Mouse (Mus musculus): ENCODE measurements around the gene Smc5. TPM values are rescaled to one million over a fixed set of nuclear protein-coding genes. Genes with fewer than 3 reads are reported as not detected.

Smc5 gene
- polyA plus RNA-seq, 1 experiment from 2014 or later: 27.9 TPM

DNA sequence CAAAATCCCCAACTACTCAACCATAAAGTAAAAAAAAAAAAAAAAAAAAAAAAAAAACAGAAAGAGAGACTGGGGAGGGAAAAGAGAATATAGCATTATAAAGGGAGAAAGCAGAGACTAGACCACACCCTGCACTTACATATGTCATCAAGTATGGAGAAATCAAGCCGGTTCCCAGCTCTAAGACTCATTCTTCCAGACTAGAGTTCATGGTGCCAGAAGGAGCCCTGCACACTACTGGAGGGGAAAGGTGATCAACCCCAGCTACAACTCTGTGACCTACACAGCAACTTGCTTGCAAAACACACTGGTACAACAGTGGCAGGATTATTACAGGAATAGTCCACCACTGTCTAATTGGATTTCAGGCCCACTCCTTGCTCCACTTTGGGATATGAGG is 84.0 kb downstream of the Smc5 start:
- Histone ChIP-seq H3K4me2 (ENCODE audit: low read length) (no peak overlapping the region), H3K36me3 (ENCODE audit: control insufficient read depth, insufficient read depth, low read length) (peaks cover 1% of the 10 kb centered on the region; the same call in 1 of the 2 replicates), H3K9me3 (ENCODE audit: control insufficient read depth, low read length) (no peaks in the 10 kb centered on the region), H3K4me3 (ENCODE audit: control insufficient read depth in 1 of 2, insufficient read depth in 1 of 2, low read depth in 1 of 2, low read length in 2 of 2) (no peak overlapping the region), H3K27me3 (ENCODE audit: control insufficient read depth, insufficient read depth, low read length) (no peaks in the 10 kb centered on the region), H3K27ac (replicated peaks in 1 of 2; ENCODE audit: control insufficient read depth in 1 of 2, insufficient read depth in 1 of 2, low read depth in 2 of 2, low read length in 2 of 2) (no peak overlapping the region), H3K4me1 (ENCODE audit: control insufficient read depth in 2 of 2, insufficient read depth in 2 of 2, low read length in 2 of 2) (no peaks in the 10 kb centered on the region), H3K9ac (ENCODE audit: low read length) (no peak overlapping the region)
- ATAC-seq (ENCODE audit: insufficient number of reproducible peaks, insufficient read depth, low FRiP score, low read depth): no peak
- WGBS: 62% methylated on average over 1 of the region's 1 CpGs

DNA sequence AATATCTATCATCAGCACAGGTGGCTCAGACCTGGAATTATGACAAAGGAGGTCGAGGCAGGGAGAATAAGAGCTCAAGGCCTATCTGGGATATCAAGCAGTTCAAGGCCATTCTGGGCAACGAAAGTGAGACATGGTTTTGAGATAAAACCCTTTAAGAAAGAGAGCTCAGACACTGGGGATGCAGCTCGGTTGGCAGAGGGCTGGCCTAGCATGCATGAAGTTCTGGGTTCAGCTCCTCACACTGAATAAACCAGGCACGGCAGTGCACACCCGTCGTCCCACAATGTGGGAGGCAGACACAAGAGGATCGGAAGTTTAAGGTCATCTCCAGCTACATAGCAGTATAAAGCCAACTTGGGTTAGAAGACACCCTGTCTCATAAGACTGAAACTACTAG is 84.7 kb downstream of the Smc5 start:
- no peak for ATAC-seq (ENCODE audit: insufficient number of reproducible peaks, insufficient read depth, low FRiP score, low read depth)
- no peak overlapping the region for H3K4me2 ChIP-seq (ENCODE audit: low read length)
- no peak overlapping the region for H3K27ac ChIP-seq (replicated peaks in 1 of 2; ENCODE audit: control insufficient read depth in 1 of 2, insufficient read depth in 1 of 2, low read depth in 2 of 2, low read length in 2 of 2)
- H3K9me3 ChIP-seq (ENCODE audit: control insufficient read depth, low read length): no peaks in the 10 kb centered on the region
- H3K9ac ChIP-seq (ENCODE audit: low read length): no peak overlapping the region
- WGBS: 88% methylated on average over 7 of the region's 7 CpGs
- no peaks in the 10 kb centered on the region for H3K27me3 ChIP-seq (ENCODE audit: control insufficient read depth, insufficient read depth, low read length)
- H3K36me3 ChIP-seq (ENCODE audit: control insufficient read depth, insufficient read depth, low read length): peaks cover 5% of the 10 kb centered on the region; the same call in 1 of the 2 replicates
- no peak overlapping the region for H3K4me3 ChIP-seq (ENCODE audit: control insufficient read depth in 1 of 2, insufficient read depth in 1 of 2, low read depth in 1 of 2, low read length in 2 of 2)
- H3K4me1 ChIP-seq (ENCODE audit: control insufficient read depth in 2 of 2, insufficient read depth in 2 of 2, low read length in 2 of 2): no peaks in the 10 kb centered on the region

DNA sequence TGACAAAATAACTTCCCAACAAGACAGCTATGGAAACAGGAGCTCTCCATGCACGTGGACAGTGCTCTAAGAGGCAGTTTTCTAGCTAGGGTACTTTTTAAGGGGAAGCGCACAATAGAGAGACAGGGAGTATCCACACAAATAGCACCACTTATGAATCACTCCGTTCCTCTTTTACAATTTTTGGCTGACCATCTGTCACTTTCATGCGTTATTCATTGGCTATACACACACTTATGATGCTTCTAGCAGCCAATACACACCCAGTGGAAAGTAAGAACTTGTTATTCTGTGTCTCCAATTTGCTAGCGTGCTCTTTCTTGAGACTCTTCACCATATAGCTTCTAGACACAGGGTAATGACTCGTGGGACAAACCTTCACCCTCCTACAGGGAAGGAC is 86.0 kb downstream of the Smc5 start:
- peaks cover 11% of the 10 kb centered on the region; the same call in 1 of the 2 replicates for H3K36me3 ChIP-seq (ENCODE audit: control insufficient read depth, insufficient read depth, low read length)
- WGBS: 92% methylated on average over 6 of the region's 6 CpGs
- no peak overlapping the region for H3K9ac ChIP-seq (ENCODE audit: low read length)
- no peak overlapping the region for H3K27ac ChIP-seq (replicated peaks in 1 of 2; ENCODE audit: control insufficient read depth in 1 of 2, insufficient read depth in 1 of 2, low read depth in 2 of 2, low read length in 2 of 2)
- ATAC-seq (ENCODE audit: insufficient number of reproducible peaks, insufficient read depth, low FRiP score, low read depth): no peak
- no peak overlapping the region for H3K4me2 ChIP-seq (ENCODE audit: low read length)
- no peak overlapping the region for H3K4me3 ChIP-seq (ENCODE audit: control insufficient read depth in 1 of 2, insufficient read depth in 1 of 2, low read depth in 1 of 2, low read length in 2 of 2)
- H3K9me3 ChIP-seq (ENCODE audit: control insufficient read depth, low read length): no peaks in the 10 kb centered on the region
- H3K27me3 ChIP-seq (ENCODE audit: control insufficient read depth, insufficient read depth, low read length): no peaks in the 10 kb centered on the region
- no peaks in the 10 kb centered on the region for H3K4me1 ChIP-seq (ENCODE audit: control insufficient read depth in 2 of 2, insufficient read depth in 2 of 2, low read length in 2 of 2)

DNA sequence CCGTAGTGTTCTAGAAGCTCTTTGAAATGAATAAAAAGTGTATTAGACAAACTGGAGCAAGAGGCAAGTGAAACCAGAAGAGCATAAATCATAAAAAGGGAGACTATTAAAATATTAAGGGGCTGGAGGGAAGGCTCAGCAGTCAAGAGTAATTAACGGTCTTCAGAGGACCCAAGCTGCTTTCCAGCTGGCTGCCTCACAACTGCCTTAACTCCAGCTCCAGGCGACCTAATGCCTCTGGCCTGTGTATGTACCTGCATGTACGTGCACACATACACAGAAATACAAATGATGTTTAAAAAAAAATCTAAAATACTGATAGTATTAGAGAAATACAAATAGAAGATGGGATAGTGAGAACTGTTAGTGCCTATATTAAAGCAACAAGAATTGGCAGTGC is 89.6 kb downstream of the Smc5 start:
- H3K4me2 ChIP-seq (ENCODE audit: low read length): no peak overlapping the region
- H3K9ac ChIP-seq (ENCODE audit: low read length): no peak overlapping the region
- WGBS: 87% methylated on average over 4 of the region's 4 CpGs
- ATAC-seq (ENCODE audit: insufficient number of reproducible peaks, insufficient read depth, low FRiP score, low read depth): no peak
- no peak overlapping the region for H3K27ac ChIP-seq (replicated peaks in 1 of 2; ENCODE audit: control insufficient read depth in 1 of 2, insufficient read depth in 1 of 2, low read depth in 2 of 2, low read length in 2 of 2)
- H3K27me3 ChIP-seq (ENCODE audit: control insufficient read depth, insufficient read depth, low read length): no peaks in the 10 kb centered on the region
- no peak overlapping the region for H3K4me3 ChIP-seq (ENCODE audit: control insufficient read depth in 1 of 2, insufficient read depth in 1 of 2, low read depth in 1 of 2, low read length in 2 of 2)
- H3K9me3 ChIP-seq (ENCODE audit: control insufficient read depth, low read length): no peaks in the 10 kb centered on the region
- no peaks in the 10 kb centered on the region for H3K4me1 ChIP-seq (ENCODE audit: control insufficient read depth in 2 of 2, insufficient read depth in 2 of 2, low read length in 2 of 2)
- H3K36me3 ChIP-seq (ENCODE audit: control insufficient read depth, insufficient read depth, low read length): peaks cover 11% of the 10 kb centered on the region; the same call in 1 of the 2 replicates

- no peaks in the 10 kb centered on the region for H3K4me1 ChIP-seq (ENCODE audit: control insufficient read depth in 2 of 2, insufficient read depth in 2 of 2, low read length in 2 of 2)
- H3K4me3 ChIP-seq (ENCODE audit: control insufficient read depth in 1 of 2, insufficient read depth in 1 of 2, low read depth in 1 of 2, low read length in 2 of 2): no peak overlapping the region
- no peak overlapping the region for H3K27ac ChIP-seq (replicated peaks in 1 of 2; ENCODE audit: control insufficient read depth in 1 of 2, insufficient read depth in 1 of 2, low read depth in 2 of 2, low read length in 2 of 2)
- H3K9me3 ChIP-seq (ENCODE audit: control insufficient read depth, low read length): no peaks in the 10 kb centered on the region
- no peaks in the 10 kb centered on the region for H3K27me3 ChIP-seq (ENCODE audit: control insufficient read depth, insufficient read depth, low read length)
- no peak for ATAC-seq (ENCODE audit: insufficient number of reproducible peaks, insufficient read depth, low FRiP score, low read depth)
- H3K36me3 ChIP-seq (ENCODE audit: control insufficient read depth, insufficient read depth, low read length): peaks cover 11% of the 10 kb centered on the region; the same call in 1 of the 2 replicates
- no peak overlapping the region for H3K4me2 ChIP-seq (ENCODE audit: low read length)
- H3K9ac ChIP-seq (ENCODE audit: low read length): no peak overlapping the region
- 97% methylated on average over 4 of the region's 4 CpGs for WGBS
Observed at GRCm38 (mm10) chr19:23183493-23183892, 90.2 kb downstream of the Smc5 start.

DNA sequence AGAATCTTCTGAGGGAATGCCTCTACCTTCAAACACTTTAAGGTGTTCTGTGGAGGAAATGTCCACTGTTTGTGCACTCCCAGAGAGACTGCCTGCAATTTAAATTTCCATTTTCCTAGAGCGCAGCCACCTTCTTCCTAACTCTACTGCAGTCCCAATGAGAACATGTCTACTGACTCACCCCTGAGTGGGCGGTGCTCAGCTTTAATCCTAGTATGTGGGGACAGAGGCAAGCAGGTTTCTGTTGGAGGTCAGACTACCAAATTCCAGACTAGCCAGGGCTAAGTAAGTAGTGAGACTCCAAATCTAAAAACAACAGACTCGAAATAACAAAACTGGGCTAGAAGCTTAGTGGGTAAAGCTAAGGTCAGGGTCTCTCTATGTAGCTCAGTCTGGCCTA is 95.2 kb downstream of the Smc5 start:
- WGBS: 86% methylated on average over 3 of the region's 3 CpGs

GRCm38 (mm10) chr19:23175511-23175910 is 98.2 kb downstream of the Smc5 start:
- 0 out of 4 replicates have a peak, but pooled peaks cover 0 to 4% of the 10 kb centered on the region in 2 experiments for H3K4me1 ChIP-seq (ENCODE audit: control insufficient read depth in 2 of 2, insufficient read depth in 2 of 2, low read length in 2 of 2)
- no peak overlapping the region; a peak in 1 of 4 replicates for H3K27ac ChIP-seq (replicated peaks in 1 of 2; ENCODE audit: control insufficient read depth in 1 of 2, insufficient read depth in 1 of 2, low read depth in 2 of 2, low read length in 2 of 2)
- no peaks in the 10 kb centered on the region for H3K27me3 ChIP-seq (ENCODE audit: control insufficient read depth, insufficient read depth, low read length)
- H3K9ac ChIP-seq (ENCODE audit: low read length): no peak overlapping the region
- 66% methylated on average over 2 of the region's 2 CpGs for WGBS
- no peak for ATAC-seq (ENCODE audit: insufficient number of reproducible peaks, insufficient read depth, low FRiP score, low read depth)
- no peaks in the 10 kb centered on the region for H3K9me3 ChIP-seq (ENCODE audit: control insufficient read depth, low read length)
- H3K4me2 ChIP-seq (ENCODE audit: low read length): no peak overlapping the region
- H3K4me3 ChIP-seq (ENCODE audit: control insufficient read depth in 1 of 2, insufficient read depth in 1 of 2, low read depth in 1 of 2, low read length in 2 of 2): no peak overlapping the region
- H3K36me3 ChIP-seq (ENCODE audit: control insufficient read depth, insufficient read depth, low read length): no peaks in the 10 kb centered on the region

More for the DNA sequence above, 95.2 kb downstream of the Smc5 start:
- H3K4me2 ChIP-seq (ENCODE audit: low read length): no peak overlapping the region
- ATAC-seq (ENCODE audit: insufficient number of reproducible peaks, insufficient read depth, low FRiP score, low read depth): no peak
- H3K36me3 ChIP-seq (ENCODE audit: control insufficient read depth, insufficient read depth, low read length): peaks cover 5% of the 10 kb centered on the region; the same call in 1 of the 2 replicates
- H3K4me1 ChIP-seq (ENCODE audit: control insufficient read depth in 2 of 2, insufficient read depth in 2 of 2, low read length in 2 of 2): 0 out of 4 replicates have a peak, but pooled peaks cover 0 to 4% of the 10 kb centered on the region in 2 experiments
- H3K9me3 ChIP-seq (ENCODE audit: control insufficient read depth, low read length): no peaks in the 10 kb centered on the region
- no peak overlapping the region for H3K9ac ChIP-seq (ENCODE audit: low read length)
- H3K27ac ChIP-seq (replicated peaks in 1 of 2; ENCODE audit: control insufficient read depth in 1 of 2, insufficient read depth in 1 of 2, low read depth in 2 of 2, low read length in 2 of 2): no peak overlapping the region
- H3K27me3 ChIP-seq (ENCODE audit: control insufficient read depth, insufficient read depth, low read length): no peaks in the 10 kb centered on the region
- H3K4me3 ChIP-seq (ENCODE audit: control insufficient read depth in 1 of 2, insufficient read depth in 1 of 2, low read depth in 1 of 2, low read length in 2 of 2): no peak overlapping the region

DNA sequence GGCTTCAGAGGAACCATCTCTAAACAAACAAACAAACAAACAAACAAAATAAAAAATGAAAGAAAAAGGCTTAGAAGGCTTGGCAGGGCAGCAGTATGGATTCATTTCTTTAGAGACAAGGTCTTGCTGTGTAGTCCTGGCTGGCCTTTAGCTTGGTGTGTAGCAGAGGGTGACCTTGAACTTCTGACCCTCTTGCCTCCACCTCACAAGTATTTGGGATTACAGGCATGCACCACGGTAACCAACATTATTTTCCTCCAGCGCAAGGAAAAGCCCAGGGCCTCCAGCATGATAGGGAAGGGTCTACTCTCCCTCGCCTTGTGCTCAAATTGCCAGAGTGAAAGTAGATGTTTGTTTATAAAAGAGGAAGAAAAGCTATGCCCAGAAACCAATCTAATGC is 98.6 kb downstream of the Smc5 start:
- no peak overlapping the region for H3K27ac ChIP-seq (replicated peaks in 1 of 2; ENCODE audit: control insufficient read depth in 1 of 2, insufficient read depth in 1 of 2, low read depth in 2 of 2, low read length in 2 of 2)
- 0 out of 4 replicates have a peak, but pooled peaks cover 0 to 4% of the 10 kb centered on the region in 2 experiments for H3K4me1 ChIP-seq (ENCODE audit: control insufficient read depth in 2 of 2, insufficient read depth in 2 of 2, low read length in 2 of 2)
- 37% methylated on average over 3 of the region's 3 CpGs for WGBS
- ATAC-seq (ENCODE audit: insufficient number of reproducible peaks, insufficient read depth, low FRiP score, low read depth): no peak
- no peaks in the 10 kb centered on the region for H3K9me3 ChIP-seq (ENCODE audit: control insufficient read depth, low read length)
- H3K27me3 ChIP-seq (ENCODE audit: control insufficient read depth, insufficient read depth, low read length): no peaks in the 10 kb centered on the region
- H3K4me2 ChIP-seq (ENCODE audit: low read length): no peak overlapping the region
- H3K36me3 ChIP-seq (ENCODE audit: control insufficient read depth, insufficient read depth, low read length): no peaks in the 10 kb centered on the region
- no peak overlapping the region for H3K4me3 ChIP-seq (ENCODE audit: control insufficient read depth in 1 of 2, insufficient read depth in 1 of 2, low read depth in 1 of 2, low read length in 2 of 2)
- H3K9ac ChIP-seq (ENCODE audit: low read length): no peak overlapping the region
